Mouse (Mus musculus) B cell, adult 2 months (primary cell): ENCODE data around the gene Nxf1.

Source experiments
- DNase-seq, 2 experiments: peaks; one replicate each; pipeline ENCODE4 v3.0.0; 2022

Gene Nxf1

GRCm38 (mm10) chr19:8772996-8773395 lies 16.1 kb downstream of the Nxf1 start:
- DNase-seq: no peak

GRCm38 (mm10) chr19:8773409-8773808 lies 16.5 kb downstream of the Nxf1 start:
- no peak for DNase-seq

GRCm38 (mm10) chr19:8774086-8774835 lies 17.4 kb downstream of the Nxf1 start, which contains the start of gene Tmem179b:
Tmem179b (minus strand) TSS chr19:8774467.
- peak; percentile 99 for DNase-seq

- no peak for DNase-seq
These were observed 18.1 kb downstream of the Nxf1 start for GRCm38 (mm10) chr19:8774951-8775421.

GRCm38 (mm10) chr19:8786008-8786781 lies 29.3 kb downstream of the Nxf1 start, which contains the start of gene Taf6l:
Taf6l (minus strand) TSS chr19:8786417.
- peak; percentile 86 to 90 for DNase-seq

- DNase-seq: no peak
These were observed 31.6 kb downstream of the Nxf1 start for GRCm38 (mm10) chr19:8788521-8788920.

- DNase-seq: no peak
These were observed 32.3 kb downstream of the Nxf1 start for GRCm38 (mm10) chr19:8789171-8789570.

GRCm38 (mm10) chr19:8790171-8790570 lies 33.3 kb downstream of the Nxf1 start:
- no peak for DNase-seq

GRCm38 (mm10) chr19:8798264-8798946 lies 41.5 kb downstream of the Nxf1 start, which contains the start of gene Polr2g:
Polr2g (minus strand) TSS chr19:8798577.
- DNase-seq: peak; percentile 89 to 91

GRCm38 (mm10) chr19:8798947-8799315 lies 42.1 kb downstream of the Nxf1 start:
- DNase-seq: no peak

GRCm38 (mm10) chr19:8802130-8802821 lies 45.4 kb downstream of the Nxf1 start, which contains the start of gene Zbtb3:
Zbtb3 (plus strand) TSS chr19:8802555.
- peak; percentile 88 to 91 for DNase-seq

GRCm38 (mm10) chr19:8803204-8803780 lies 46.4 kb downstream of the Nxf1 start:
- DNase-seq: no peak

- no peak for DNase-seq
These were observed 47.2 kb downstream of the Nxf1 start for GRCm38 (mm10) chr19:8803879-8804660.

- DNase-seq: peak; percentile 22 to 34
These were observed 49.9 kb downstream of the Nxf1 start for GRCm38 (mm10) chr19:8806810-8807209.

- DNase-seq: no peak
These were observed 58.9 kb downstream of the Nxf1 start for GRCm38 (mm10) chr19:8815812-8816211.

GRCm38 (mm10) chr19:8817001-8817400 lies 60.1 kb downstream of the Nxf1 start:
- no peak for DNase-seq

- DNase-seq: no peak
These were observed 61.5 kb downstream of the Nxf1 start for GRCm38 (mm10) chr19:8818301-8818798.

GRCm38 (mm10) chr19:8818801-8819595 lies 62.1 kb downstream of the Nxf1 start, which contains the start of gene Ttc9c:
Ttc9c (minus strand) TSS chr19:8819333.
- DNase-seq: peak in 1 of 2 experiments; percentile 88

GRCm38 (mm10) chr19:8819596-8820423 lies 62.9 kb downstream of the Nxf1 start, which contains the start of gene Hnrnpul2:
Hnrnpul2 (plus strand) TSS chr19:8820010.
- peak; percentile 94 to 95 for DNase-seq
